Mouse (Mus musculus) MEL (cell line): ENCODE measurements around the gene Unc13d. TPM values are rescaled to one million over a fixed set of nuclear protein-coding genes. Genes with fewer than 3 reads are reported as not detected.
"Not testable (repeated sequence)": the region's sequence is repeated elsewhere in the genome, so short reads cannot be mapped to it uniquely, and the experiment has no call there.

Source experiments
- DNase-seq: peaks from one replicate; pipeline ENCODE4 v3.0.0; 2011; ENCODE audit warnings: low read depth, low spot score
- H3K27ac ChIP-seq: 2 replicates; pipeline ENCODE4 v1.5.1; 2012; ENCODE audit warnings: low read depth, mild to moderate bottlenecking, control low read depth, low read length, moderate library complexity; ENCODE audit not compliant: control insufficient read depth
- H3K27me3 ChIP-seq, 2 experiments: fragments of 150-350 bp in 1 of 2; sonication (generic) in 1 of 2; 2 replicates each; pipeline ENCODE4 v1.6.1; 2012; ENCODE audit warnings: low read length in 2 of 2, mild to moderate bottlenecking in 2 of 2, improper control_type of control experiment in 1 of 2, moderate library complexity in 1 of 2; ENCODE audit not compliant: insufficient read depth in 2 of 2, control insufficient read depth in 1 of 2
- H3K36me3 ChIP-seq, 2 experiments: 2 replicates each; pipeline ENCODE4 v1.6.1; 2012 to 2014; ENCODE audit warnings: low read length in 2 of 2, improper control_type of control experiment in 1 of 2, inconsistent platforms in 1 of 2, mild to moderate bottlenecking in 1 of 2; ENCODE audit not compliant: insufficient read depth in 2 of 2, control insufficient read depth in 1 of 2
- H3K4me1 ChIP-seq, 2 experiments: fragments of 150-350 bp in 1 of 2; sonication (generic) in 1 of 2; 2 replicates each; pipeline ENCODE4 v1.6.1; 2012; ENCODE audit warnings: low read length in 2 of 2, improper control_type of control experiment in 1 of 2, mild to moderate bottlenecking in 1 of 2; ENCODE audit not compliant: insufficient read depth in 2 of 2, control insufficient read depth in 1 of 2
- H3K4me3 ChIP-seq, 2 experiments: fragments of 150-350 bp in 1 of 2; sonication (generic) in 1 of 2; 2 replicates each; pipeline ENCODE4 v1.5.1; 2012; ENCODE audit warnings: low read depth in 2 of 2, low read length in 2 of 2, mild to moderate bottlenecking in 2 of 2, moderate library complexity in 2 of 2, control low read depth in 1 of 2, improper control_type of control experiment in 1 of 2; ENCODE audit not compliant: control insufficient read depth in 1 of 2, insufficient read depth in 1 of 2
- H3K79me2 ChIP-seq: 2 replicates; pipeline ENCODE4 v1.6.1; 2012; ENCODE audit warnings: mild to moderate bottlenecking, low read length, moderate library complexity; ENCODE audit not compliant: control insufficient read depth, poor library complexity, insufficient read depth
- H3K9ac ChIP-seq: 2 replicates; pipeline ENCODE4 v1.6.1; 2012; ENCODE audit warnings: low read depth, mild to moderate bottlenecking, control low read depth, low read length, moderate library complexity; ENCODE audit not compliant: control insufficient read depth, poor library complexity, severe bottlenecking
- H3K9me3 ChIP-seq: fragments of 150-350 bp; sonication (generic); replicated peaks from 2 replicates; pipeline ENCODE4 v1.6.1; 2012; ENCODE audit warnings: mild to moderate bottlenecking, low read length, improper control_type of control experiment, moderate library complexity; ENCODE audit not compliant: insufficient read depth
- BHLHE40 ChIP-seq: IDR thresholded peaks from 2 replicates; pipeline ENCODE4 v1.6.1; 2012; ENCODE audit warnings: low read depth, mild to moderate bottlenecking, inconsistent platforms, low read length, improper control_type of control experiment, borderline replicate concordance
- CHD1 ChIP-seq: IDR thresholded peaks from 2 replicates; pipeline ENCODE4 v1.6.1; 2012; ENCODE audit warnings: low read depth, mild to moderate bottlenecking, inconsistent platforms, low read length, improper control_type of control experiment
- CHD2 ChIP-seq: IDR thresholded peaks from 2 replicates; pipeline ENCODE4 v1.6.1; 2011; ENCODE audit warnings: low read length, improper control_type of control experiment
- E2F4 ChIP-seq: IDR thresholded peaks from 2 replicates; pipeline ENCODE4 v1.6.1; 2011; ENCODE audit warnings: low read depth, low read length, improper control_type of control experiment, borderline replicate concordance
- ELF1 ChIP-seq: IDR thresholded peaks from 2 replicates; pipeline ENCODE4 v1.6.1; 2014; ENCODE audit warnings: low read depth, mild to moderate bottlenecking, inconsistent platforms, low read length, improper control_type of control experiment, moderate library complexity
- GABPA ChIP-seq: IDR thresholded peaks from 2 replicates; pipeline ENCODE4 v1.6.1; 2012; ENCODE audit warnings: low read depth, mild to moderate bottlenecking, inconsistent platforms, low read length, improper control_type of control experiment, moderate library complexity
- MYB ChIP-seq: IDR thresholded peaks from 2 replicates; pipeline ENCODE4 v1.6.1; 2011; ENCODE audit warnings: mild to moderate bottlenecking, low read depth, low read length, improper control_type of control experiment
- POLR2A ChIP-seq, 2 experiments: IDR thresholded peaks; 2 replicates each; pipeline ENCODE4 v1.6.1; 2011 to 2012; ENCODE audit warnings: low read length in 2 of 2, mild to moderate bottlenecking in 2 of 2, control low read depth in 1 of 2, improper control_type of control experiment in 1 of 2, low read depth in 1 of 2, moderate library complexity in 1 of 2; ENCODE audit not compliant: control insufficient read depth in 1 of 2, insufficient read depth in 1 of 2, poor library complexity in 1 of 2
- SIN3A ChIP-seq: IDR thresholded peaks from 2 replicates; pipeline ENCODE4 v1.6.1; 2012; ENCODE audit warnings: low read length, improper control_type of control experiment, inconsistent platforms
- TAL1 ChIP-seq: IDR thresholded peaks from 2 replicates; pipeline ENCODE4 v1.6.1; 2012; ENCODE audit warnings: mild to moderate bottlenecking, inconsistent platforms, low read length, moderate library complexity, mixed read lengths
- TBP ChIP-seq: IDR thresholded peaks from 2 replicates; pipeline ENCODE4 v1.8.0; 2011; ENCODE audit warnings: low read depth, low read length, improper control_type of control experiment
- ZKSCAN1 ChIP-seq: IDR thresholded peaks from 2 replicates; pipeline ENCODE4 v1.6.1; 2012; ENCODE audit warnings: low read depth, mild to moderate bottlenecking, inconsistent platforms, low read length, improper control_type of control experiment, moderate library complexity
- ZMIZ1 ChIP-seq: IDR thresholded peaks from 2 replicates; pipeline ENCODE4 v1.6.1; 2012; ENCODE audit warnings: low read depth, mild to moderate bottlenecking, inconsistent platforms, low read length, improper control_type of control experiment, moderate library complexity
- polyA plus RNA-seq, 2 experiments: library from polyadenylated mRNA; stranded (reverse) in 1 of 2; unstranded in 1 of 2; fragments of >175 nt in 1 of 2; fragments of >200 nt in 1 of 2; gene quantifications; 2 replicates each; pipeline versions ENCODE4 v1.2.1 to v1.2.4; 2012; ENCODE audit warnings: low replicate concordance in 2 of 2, low read depth in 1 of 2; ENCODE audit not compliant: insufficient read length in 2 of 2, insufficient read depth in 1 of 2, missing spikeins in 1 of 2
- total RNA-seq: library from RNA; depleted of rRNA; stranded (reverse); fragments of 300-350 nt; gene quantifications from 2 replicates; pipeline ENCODE4 v1.2.3, GENCODE M21; 2012

Unc13d gene
- total and polyA plus RNA-seq, 3 experiments = 115 to 146 TPM; not detected in 1

GRCm38 (mm10) chr11:116077446-116078204 is at the start of gene Unc13d (continued):
- TF ChIP-seq ZKSCAN1 (no peak), ZMIZ1 (peak; percentile 76; the same call in 1 of the 2 replicates), CHD1 (peak; percentile 75), CHD2 (no peak), GABPA (no peak)

- H3K36me3 ChIP-seq = peaks cover 2 to 16% of the 10 kb centered on the region in 2 experiments; a peak in 3 of 4 replicates
- no peaks in the 10 kb centered on the region for H3K27me3 ChIP-seq
- H3K9ac ChIP-seq = no peak overlapping the region
- H3K79me2 ChIP-seq = peaks cover 14% of the 10 kb centered on the region
- no peak overlapping the region for H3K27ac ChIP-seq
- H3K9me3 ChIP-seq = no peaks in the 10 kb centered on the region
- no peak for TF ChIP-seq TAL1
- TF ChIP-seq MYB = no peak
- no peak for TF ChIP-seq BHLHE40
- TF ChIP-seq CHD1 = no peak
- TF ChIP-seq TBP = no peak
- TF ChIP-seq SIN3A = no peak
- no peak for TF ChIP-seq POLR2A (IDR thresholded peaks at IDR 0.05; ENCODE audit: control insufficient read depth in 1 of 2, insufficient read depth in 1 of 2, low read depth in 1 of 2, low read length in 2 of 2, poor library complexity in 1 of 2)
- TF ChIP-seq E2F4 = no peak
- no peak for TF ChIP-seq ELF1
- DNase-seq = no peak
- H3K4me3 ChIP-seq = no peak overlapping the region
- peaks cover 0 to 10% of the 10 kb centered on the region in 2 experiments; a peak in 2 of 4 replicates for H3K4me1 ChIP-seq
Measured at GRCm38 (mm10) chr11:116126261-116126660, 48.5 kb upstream of the Unc13d start.

DNA sequence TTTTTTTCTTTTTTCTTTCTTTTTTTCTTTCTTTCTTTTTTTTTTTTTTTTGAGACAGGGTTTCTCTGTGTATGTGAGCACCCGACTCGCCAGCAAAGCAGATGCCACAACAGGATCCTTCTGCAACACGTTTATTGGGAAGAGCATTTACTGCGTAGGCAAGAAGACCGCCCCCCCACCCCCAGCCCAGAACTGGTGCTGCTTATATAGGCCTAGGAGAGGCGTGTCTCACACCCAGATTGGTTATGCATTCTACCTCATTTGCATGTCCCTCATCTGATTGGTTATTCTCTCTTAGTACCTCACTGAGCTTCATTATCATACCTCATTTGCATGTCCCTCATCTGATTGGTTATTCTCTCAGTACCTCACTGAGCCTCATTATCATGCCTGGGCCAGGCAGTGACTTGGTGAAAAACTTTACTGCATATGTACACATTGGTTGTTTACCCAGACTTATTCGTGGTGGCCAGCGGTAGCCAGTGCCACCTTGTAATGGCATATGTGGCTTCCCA is 44.0 kb upstream of the Unc13d start:
- DNase-seq = peak; percentile 64
- H3K4me3 ChIP-seq, H3K79me2 ChIP-seq, H3K27ac ChIP-seq, H3K9me3 ChIP-seq, H3K9ac ChIP-seq, H3K4me1 ChIP-seq, H3K27me3 ChIP-seq: not testable (repeated sequence)
- H3K36me3 ChIP-seq = peaks cover 0 to 16% of the 10 kb centered on the region in 2 experiments; a peak in 2 of 4 replicates
- TF ChIP-seq TBP (peak; percentile 80), POLR2A (IDR thresholded peaks at IDR 0.05; ENCODE audit: control insufficient read depth in 1 of 2, insufficient read depth in 1 of 2, low read depth in 1 of 2, low read length in 2 of 2, poor library complexity in 1 of 2) (peak in 1 of 2 experiments; percentile 42; a peak in 1 of 4 replicates)
